Mouse (Mus musculus): ENCODE measurements around the gene Polr2a. TPM values are rescaled to one million over a fixed set of nuclear protein-coding genes. Genes with fewer than 3 reads are reported as not detected.
A peak's percentile ranks its signal among the peaks of the same experiment; 100 is the strongest.

Gene Polr2a
- polyA plus RNA-seq, 1 experiment from 2014 or later = 31.2 TPM

GRCm38 (mm10) chr11:69778258-69778982 lies 20.0 kb upstream of the Polr2a start:
- H3K36me3 ChIP-seq = peaks cover 9% of the 10 kb centered on the region
- no peak overlapping the region for H3K4me3 ChIP-seq
- H3K4me1 ChIP-seq = peaks cover 6% of the 10 kb centered on the region
- H3K4me2 ChIP-seq (replicated peaks) = no peak overlapping the region
- H3K9ac ChIP-seq = no peak overlapping the region
- no peak for ATAC-seq (ENCODE audit: low FRiP score, low read depth)
- H3K9me3 ChIP-seq = no peaks in the 10 kb centered on the region
- H3K27ac ChIP-seq = no peak overlapping the region
- peaks cover 16% of the 10 kb centered on the region for H3K27me3 ChIP-seq (replicated peaks)
- 68% methylated on average over 23 of the region's 23 CpGs for WGBS

GRCm38 (mm10) chr11:69777504-69778257 lies 19.2 kb upstream of the Polr2a start:
- no peak for ATAC-seq (ENCODE audit: low FRiP score, low read depth)
- Histone ChIP-seq H3K9ac (no peak overlapping the region), H3K4me1 (peaks cover 6% of the 10 kb centered on the region), H3K27me3 (replicated peaks) (peaks cover 16% of the 10 kb centered on the region), H3K9me3 (no peaks in the 10 kb centered on the region), H3K36me3 (peaks cover 9% of the 10 kb centered on the region), H3K27ac (no peak overlapping the region), H3K4me3 (no peak overlapping the region), H3K4me2 (replicated peaks) (peak overlapping the region; percentile 22; the same call in 1 of the 2 replicates)
- 63% methylated on average over 26 of the region's 26 CpGs for WGBS

GRCm38 (mm10) chr11:69776488-69776887 lies 18.1 kb upstream of the Polr2a start:
- no peak for ATAC-seq (ENCODE audit: low FRiP score, low read depth)
- Histone ChIP-seq H3K9ac (no peak overlapping the region), H3K27ac (no peak overlapping the region), H3K36me3 (peaks cover 9% of the 10 kb centered on the region), H3K4me1 (peaks cover 6% of the 10 kb centered on the region), H3K9me3 (no peaks in the 10 kb centered on the region), H3K4me2 (replicated peaks) (no peak overlapping the region), H3K27me3 (replicated peaks) (peaks cover 16% of the 10 kb centered on the region), H3K4me3 (no peak overlapping the region)
- WGBS = 85% methylated on average over 20 of the region's 20 CpGs

- Histone ChIP-seq H3K27ac (no peak overlapping the region), H3K36me3 (peaks cover 9% of the 10 kb centered on the region), H3K27me3 (replicated peaks) (peaks cover 16% of the 10 kb centered on the region), H3K4me3 (no peak overlapping the region), H3K9ac (no peak overlapping the region), H3K4me1 (peaks cover 6% of the 10 kb centered on the region), H3K4me2 (replicated peaks) (no peak overlapping the region), H3K9me3 (no peaks in the 10 kb centered on the region)
- 66% methylated on average over 10 of the region's 10 CpGs for WGBS
- ATAC-seq (ENCODE audit: low FRiP score, low read depth) = no peak
These were observed 17.3 kb upstream of the Polr2a start for GRCm38 (mm10) chr11:69775716-69776115.

- H3K9me3 ChIP-seq = no peaks in the 10 kb centered on the region
- H3K9ac ChIP-seq = no peak overlapping the region
- H3K4me3 ChIP-seq = no peak overlapping the region
- H3K27me3 ChIP-seq (replicated peaks) = peaks cover 16% of the 10 kb centered on the region
- no peak overlapping the region for H3K27ac ChIP-seq
- H3K36me3 ChIP-seq = peaks cover 9% of the 10 kb centered on the region
- no peak for ATAC-seq (ENCODE audit: low FRiP score, low read depth)
- no peak overlapping the region for H3K4me2 ChIP-seq (replicated peaks)
- WGBS = 62% methylated on average over 5 of the region's 5 CpGs
- H3K4me1 ChIP-seq = peaks cover 6% of the 10 kb centered on the region
These were observed 16.5 kb upstream of the Polr2a start for GRCm38 (mm10) chr11:69774961-69775360.

GRCm38 (mm10) chr11:69767625-69767909 lies 9.1 kb upstream of the Polr2a start:
- no peak overlapping the region for H3K9ac ChIP-seq
- H3K4me2 ChIP-seq (replicated peaks) = peak overlapping the region; percentile 81; the same call in 1 of the 2 replicates
- H3K4me3 ChIP-seq = no peak overlapping the region
- ATAC-seq (ENCODE audit: low FRiP score, low read depth) = no peak
- H3K4me1 ChIP-seq = peaks cover 17% of the 10 kb centered on the region
- H3K27ac ChIP-seq = no peak overlapping the region
- WGBS = 76% methylated on average over 4 of the region's 4 CpGs
- H3K36me3 ChIP-seq = no peaks in the 10 kb centered on the region
- H3K9me3 ChIP-seq = no peaks in the 10 kb centered on the region
- H3K27me3 ChIP-seq (replicated peaks) = no peaks in the 10 kb centered on the region

GRCm38 (mm10) chr11:69766872-69767624 lies 8.6 kb upstream of the Polr2a start:
- WGBS = 71% methylated on average over 13 of the region's 13 CpGs
- peak overlapping the region; percentile 92 for H3K9ac ChIP-seq

GRCm38 (mm10) chr11:69766126-69766609 lies 7.7 kb upstream of the Polr2a start:
- H3K9ac ChIP-seq = peak overlapping the region; percentile 92
- H3K36me3 ChIP-seq = no peaks in the 10 kb centered on the region
- peak overlapping the region; percentile 79 for H3K4me3 ChIP-seq
- ATAC-seq (ENCODE audit: low FRiP score, low read depth) = peak; percentile 72
- peaks cover 17% of the 10 kb centered on the region for H3K4me1 ChIP-seq
- H3K27ac ChIP-seq = peak overlapping the region; percentile 55; the same call in 1 of the 2 replicates
- H3K27me3 ChIP-seq (replicated peaks) = no peaks in the 10 kb centered on the region
- WGBS = under 1% methylated on average over 37 of the region's 37 CpGs
- no peaks in the 10 kb centered on the region for H3K9me3 ChIP-seq
- peak overlapping the region; percentile 81 for H3K4me2 ChIP-seq (replicated peaks)

More at GRCm38 (mm10) chr11:69766872-69767624, 8.6 kb upstream of the Polr2a start:
- peaks cover 17% of the 10 kb centered on the region for H3K4me1 ChIP-seq
- no peaks in the 10 kb centered on the region for H3K9me3 ChIP-seq
- no peak overlapping the region for H3K27ac ChIP-seq
- H3K4me3 ChIP-seq = peak overlapping the region; percentile 79; the same call in 1 of the 2 replicates
- ATAC-seq (ENCODE audit: low FRiP score, low read depth) = no peak
- no peaks in the 10 kb centered on the region for H3K36me3 ChIP-seq
- H3K4me2 ChIP-seq (replicated peaks) = peak overlapping the region; percentile 81
- H3K27me3 ChIP-seq (replicated peaks) = no peaks in the 10 kb centered on the region

GRCm38 (mm10) chr11:69765221-69766125 lies 7.0 kb upstream of the Polr2a start, which contains the start of gene Zbtb4:
Gene Zbtb4, plus strand, starts transcription at chr11:69765912.
- peak within 1 kb of the TSS; percentile 55; the same call in 1 of the 2 replicates for H3K27ac ChIP-seq
- peak within 1 kb of the TSS; percentile 79 for H3K4me3 ChIP-seq
- peaks cover 22% of the 10 kb centered on the region for H3K4me1 ChIP-seq
- no peaks in the 10 kb centered on the region for H3K27me3 ChIP-seq (replicated peaks)
- H3K4me2 ChIP-seq (replicated peaks) = peak within 1 kb of the TSS; percentile 81
- H3K9me3 ChIP-seq = no peaks in the 10 kb centered on the region
- ATAC-seq (ENCODE audit: low FRiP score, low read depth) = peak; percentile 69; the same call in 1 of the 2 replicates
- peak within 1 kb of the TSS; percentile 92 for H3K9ac ChIP-seq
- H3K36me3 ChIP-seq = no peaks in the 10 kb centered on the region
- 19% methylated on average over 45 of the region's 55 CpGs for WGBS

GRCm38 (mm10) chr11:69763551-69763950 lies 5.1 kb upstream of the Polr2a start:
- no peaks in the 10 kb centered on the region for H3K27me3 ChIP-seq (replicated peaks)
- peaks cover 31% of the 10 kb centered on the region for H3K4me1 ChIP-seq
- WGBS = 64% methylated on average over 7 of the region's 7 CpGs
- no peaks in the 10 kb centered on the region for H3K9me3 ChIP-seq
- no peaks in the 10 kb centered on the region for H3K36me3 ChIP-seq
- ATAC-seq (ENCODE audit: low FRiP score, low read depth) = no peak
- H3K4me3 ChIP-seq = no peak overlapping the region
- H3K27ac ChIP-seq = no peak overlapping the region
- H3K4me2 ChIP-seq (replicated peaks) = no peak overlapping the region
- no peak overlapping the region for H3K9ac ChIP-seq

GRCm38 (mm10) chr11:69761868-69762267 lies 3.4 kb upstream of the Polr2a start, which contains the start of gene Slc35g3:
Gene Slc35g3, minus strand, starts transcription at chr11:69761968.
- H3K9me3 ChIP-seq = no peaks in the 10 kb centered on the region
- no peak within 1 kb of the TSS for H3K4me2 ChIP-seq (replicated peaks)
- ATAC-seq (ENCODE audit: low FRiP score, low read depth) = no peak
- no peaks in the 10 kb centered on the region for H3K36me3 ChIP-seq
- WGBS = 81% methylated on average over 1 of the region's 1 CpGs
- H3K4me1 ChIP-seq = peaks cover 29% of the 10 kb centered on the region
- H3K27me3 ChIP-seq (replicated peaks) = no peaks in the 10 kb centered on the region
- no peak within 1 kb of the TSS; the same call in 1 of the 2 replicates for H3K9ac ChIP-seq
- H3K4me3 ChIP-seq = no peak within 1 kb of the TSS
- H3K27ac ChIP-seq = peak within 1 kb of the TSS; percentile 97; the same call in 1 of the 2 replicates

Measured in neural tube, embryonic 12.5 days (tissue).